ENCODE assay signal across 25 mouse cellular contexts in genomic region chr5:86227156-86227853, GRCm38 (mm10). TPM values are rescaled to one million over a fixed set of nuclear protein-coding genes. Genes with fewer than 3 reads are reported as not detected.
DNase-seq lines count a peak whose midpoint lies in the region; ATAC-seq and TF ChIP-seq lines count a peak whose summit lies in the region.
"Had no signal": no experiment of that assay in that cellular context is flagged by ENCODE, and none has a peak within 500 bp of the region (broad histone marks: within the 10 kb centered on the region; RNA-seq: fewer than 3 reads in every experiment).

No protein-coding gene starts in this region.

- peak; percentile 51 for DNase-seq in 3134 (ENCODE audit: extremely low read depth, insufficient read length, low spot score)
- DNase-seq in Muller cell, postnatal 12 days (ENCODE audit: inconsistent ontology term), result peak; percentile 41
- peak; percentile 0 for DNase-seq in forebrain, postnatal 0 days
- peak; percentile 89 for DNase-seq in lung, postnatal 0 days (ENCODE audit: low spot score)
- DNase-seq in liver, embryonic 11.5 days (ENCODE audit: low spot score), result no peak
- DNase-seq: adrenal gland, postnatal 14 days; cerebellum, adult 18-20 months; kidney, adult 8-10 months; kidney, postnatal 4 days; thymus, postnatal 4 days had no signal

- no peak overlapping the region for H3K4me2 ChIP-seq in forebrain, postnatal 0 days (ENCODE audit: low read depth)
- no peak overlapping the region for H3K4me2 ChIP-seq in lung, postnatal 0 days (replicated peaks; ENCODE audit: low read depth, low read length)
- no peak overlapping the region for H3K4me2 ChIP-seq in hindbrain, embryonic 13.5 days
- H3K4me2 ChIP-seq in kidney, embryonic 16.5 days (replicated peaks; ENCODE audit: low read depth, low read length), result no peak overlapping the region
- H3K4me2 ChIP-seq in liver, embryonic 11.5 days, result no peak overlapping the region
- H3K4me2 ChIP-seq: heart, embryonic 12.5 days; hindbrain, embryonic 15.5 days; limb, embryonic 15.5 days had no signal

- no peaks in the 10 kb centered on the region for H3K9me3 ChIP-seq in forebrain, postnatal 0 days (ENCODE audit: low read length)
- no peaks in the 10 kb centered on the region for H3K9me3 ChIP-seq in lung, postnatal 0 days (ENCODE audit: low read length)
- no peaks in the 10 kb centered on the region for H3K9me3 ChIP-seq in hindbrain, embryonic 13.5 days
- no peaks in the 10 kb centered on the region for H3K9me3 ChIP-seq in kidney, embryonic 16.5 days (ENCODE audit: low read length)
- H3K9me3 ChIP-seq in liver, embryonic 11.5 days (ENCODE audit: control insufficient read depth, low read length), result no peaks in the 10 kb centered on the region
- H3K9me3 ChIP-seq: embryonic facial prominence, embryonic 10.5 days; G1E; heart, embryonic 12.5 days; hindbrain, embryonic 15.5 days; limb, embryonic 15.5 days; midbrain, embryonic 10.5 days had no signal

- no peaks in the 10 kb centered on the region for H3K36me3 ChIP-seq in forebrain, postnatal 0 days (ENCODE audit: insufficient read depth)
- no peaks in the 10 kb centered on the region for H3K36me3 ChIP-seq in lung, postnatal 0 days (ENCODE audit: insufficient read depth, low read length)
- H3K36me3 ChIP-seq in hindbrain, embryonic 13.5 days, result no peaks in the 10 kb centered on the region
- H3K36me3 ChIP-seq in kidney, embryonic 16.5 days (ENCODE audit: insufficient read depth, low read length), result no peaks in the 10 kb centered on the region
- H3K36me3 ChIP-seq in liver, embryonic 11.5 days (ENCODE audit: control insufficient read depth, insufficient read depth, low read length), result no peaks in the 10 kb centered on the region
- H3K36me3 ChIP-seq: embryonic facial prominence, embryonic 10.5 days; G1E; heart, embryonic 12.5 days; hindbrain, embryonic 15.5 days; limb, embryonic 15.5 days; midbrain, embryonic 10.5 days had no signal

- H3K9ac ChIP-seq in forebrain, postnatal 0 days, result no peak overlapping the region
- H3K9ac ChIP-seq in lung, postnatal 0 days (replicated peaks; ENCODE audit: low read depth), result no peak overlapping the region
- H3K9ac ChIP-seq in hindbrain, embryonic 13.5 days, result no peak overlapping the region
- no peak overlapping the region for H3K9ac ChIP-seq in kidney, embryonic 16.5 days (replicated peaks; ENCODE audit: low read length)
- H3K9ac ChIP-seq in liver, embryonic 11.5 days (ENCODE audit: low read depth, low read length), result no peak overlapping the region
- H3K9ac ChIP-seq: heart, embryonic 12.5 days; hindbrain, embryonic 15.5 days; limb, embryonic 15.5 days had no signal

- H3K4me1 ChIP-seq in forebrain, postnatal 0 days (ENCODE audit: insufficient read depth), result no peaks in the 10 kb centered on the region
- no peaks in the 10 kb centered on the region for H3K4me1 ChIP-seq in lung, postnatal 0 days (ENCODE audit: insufficient read depth, low read depth, low read length)
- H3K4me1 ChIP-seq in hindbrain, embryonic 13.5 days (replicated peaks), result no peaks in the 10 kb centered on the region
- H3K4me1 ChIP-seq in kidney, embryonic 16.5 days (ENCODE audit: insufficient read depth, low read length), result no peaks in the 10 kb centered on the region
- H3K4me1 ChIP-seq in liver, embryonic 11.5 days (replicated peaks; ENCODE audit: control insufficient read depth, insufficient read depth, low read length), result no peaks in the 10 kb centered on the region
- H3K4me1 ChIP-seq: embryonic facial prominence, embryonic 10.5 days; heart, embryonic 12.5 days; hindbrain, embryonic 15.5 days; limb, embryonic 15.5 days; midbrain, embryonic 10.5 days had no signal

- no peaks in the 10 kb centered on the region for H3K27me3 ChIP-seq in forebrain, postnatal 0 days (ENCODE audit: insufficient read depth, low read length)
- no peaks in the 10 kb centered on the region for H3K27me3 ChIP-seq in lung, postnatal 0 days (replicated peaks; ENCODE audit: insufficient read depth, low read length)
- no peaks in the 10 kb centered on the region for H3K27me3 ChIP-seq in hindbrain, embryonic 13.5 days
- H3K27me3 ChIP-seq in kidney, embryonic 16.5 days (ENCODE audit: insufficient read depth, low read length), result no peaks in the 10 kb centered on the region
- no peaks in the 10 kb centered on the region for H3K27me3 ChIP-seq in liver, embryonic 11.5 days (replicated peaks; ENCODE audit: control insufficient read depth, insufficient read depth, low read length)
- H3K27me3 ChIP-seq: heart, embryonic 12.5 days; hindbrain, embryonic 15.5 days; limb, embryonic 15.5 days had no signal

- 0 out of 2 replicates have a peak, but pooled peaks have one; percentile 8 for ATAC-seq in forebrain, postnatal 0 days
- peak; percentile 100 for ATAC-seq in lung, postnatal 0 days
- no peak for ATAC-seq in hindbrain, embryonic 13.5 days (ENCODE audit: low FRiP score)
- no peak for ATAC-seq in kidney, embryonic 16.5 days (ENCODE audit: low FRiP score, low TSS enrichment)
- no peak for ATAC-seq in liver, embryonic 11.5 days (replicated peaks; ENCODE audit: low FRiP score)
- ATAC-seq: CD4-positive, CD25-positive, alpha-beta regulatory T cell, adult 4 months had no signal

- 68% methylated on average over 5 of the region's 5 CpGs for WGBS in forebrain, postnatal 0 days
- 66% methylated on average over 5 of the region's 5 CpGs for WGBS in lung, postnatal 0 days
- WGBS in hindbrain, embryonic 13.5 days, result 83% methylated on average over 5 of the region's 5 CpGs
- WGBS in kidney, embryonic 16.5 days, result 68% methylated on average over 5 of the region's 5 CpGs
- 75% methylated on average over 5 of the region's 5 CpGs for WGBS in liver, embryonic 11.5 days

- no peak overlapping the region for H3K27ac ChIP-seq in forebrain, postnatal 0 days (ENCODE audit: low read depth, low read length)
- H3K27ac ChIP-seq in lung, postnatal 0 days (ENCODE audit: low read length), result no peak overlapping the region
- no peak overlapping the region for H3K27ac ChIP-seq in hindbrain, embryonic 13.5 days
- no peak overlapping the region for H3K27ac ChIP-seq in kidney, embryonic 16.5 days (ENCODE audit: low read length)
- H3K27ac ChIP-seq in liver, embryonic 11.5 days (ENCODE audit: low read depth, low read length), result no peak overlapping the region
- H3K27ac ChIP-seq: embryonic facial prominence, embryonic 10.5 days; hindbrain, embryonic 15.5 days; limb, embryonic 15.5 days; midbrain, embryonic 10.5 days had no signal

- no peak overlapping the region for H3K4me3 ChIP-seq in forebrain, postnatal 0 days (ENCODE audit: low read depth, low read length)
- H3K4me3 ChIP-seq in lung, postnatal 0 days (ENCODE audit: low read depth, low read length), result no peak overlapping the region
- H3K4me3 ChIP-seq in hindbrain, embryonic 13.5 days, result no peak overlapping the region
- no peak overlapping the region for H3K4me3 ChIP-seq in kidney, embryonic 16.5 days (ENCODE audit: low read length)
- H3K4me3 ChIP-seq in liver, embryonic 11.5 days (ENCODE audit: low read depth, low read length), result no peak overlapping the region
- H3K4me3 ChIP-seq: embryonic facial prominence, embryonic 10.5 days; erythroblast, embryonic 14.5 days; heart, embryonic 12.5 days; hindbrain, embryonic 15.5 days; limb, embryonic 15.5 days; midbrain, embryonic 10.5 days had no signal

- peak; percentile 91 for TF ChIP-seq EP300 in lung, postnatal 0 days (IDR thresholded peaks at IDR 0.05)

- no peak for TF ChIP-seq CTCF in forebrain, postnatal 0 days (IDR thresholded peaks at IDR 0.05; ENCODE audit: low read depth)
- no peak for TF ChIP-seq CTCF in lung, postnatal 0 days (IDR thresholded peaks at IDR 0.05)

RNA-seq across cellular contexts. Expression of gene Gnrhr, which starts 29.6 kb away (rescaled TPM):
- not detected in 2 replicates for total RNA-seq in forebrain, postnatal 0 days (2014; rRNA removed)
- polyA plus RNA-seq in forebrain, postnatal 0 days (2015; fragmentation: Nextera tagmentation; extraction: Ambion mirVana), result not detected in 2 replicates
- 0.05 TPM in 1 of 2 replicates, not detected in the other for polyA plus RNA-seq in lung, postnatal 0 days (2015; fragmentation: Nextera tagmentation; extraction: Ambion mirVana)
- polyA plus RNA-seq in hindbrain, embryonic 13.5 days (2015; fragmentation: Nextera tagmentation; extraction: Ambion mirVana), result not detected in 2 replicates
- not detected in 2 replicates for polyA plus RNA-seq in kidney, embryonic 16.5 days (2015; fragmentation: Nextera tagmentation; extraction: Ambion mirVana)
- polyA plus RNA-seq in liver, embryonic 11.5 days (2014; fragmentation: Nextera tagmentation; extraction: Ambion mirVana), result not detected in 2 replicates
- total RNA-seq: gastrocnemius, postnatal 4 days; layer of hippocampus, postnatal 14 days; left cerebral cortex, postnatal 14 days; monocyte, adult 5-6 weeks had no signal
- polyA plus RNA-seq: CD4-positive, CD25-positive, alpha-beta regulatory T cell, adult 4 months; embryonic facial prominence, embryonic 10.5 days; erythroblast, embryonic 14.5 days; G1E; heart, embryonic 12.5 days; limb, embryonic 15.5 days; neural tube, embryonic 14.5 days had no signal

RNA-seq across cellular contexts. Expression of gene Uba6, which starts 54.7 kb away (rescaled TPM):
- total RNA-seq in forebrain, postnatal 0 days (2014; rRNA removed), result 16.5 and 18.7 TPM in 2 replicates
- 5.1 and 6.7 TPM in 2 replicates for polyA plus RNA-seq in forebrain, postnatal 0 days (2015; fragmentation: Nextera tagmentation; extraction: Ambion mirVana)
- polyA plus RNA-seq in lung, postnatal 0 days (2015; fragmentation: Nextera tagmentation; extraction: Ambion mirVana), result 3.9 and 4.7 TPM in 2 replicates
- polyA plus RNA-seq in hindbrain, embryonic 13.5 days (2015; fragmentation: Nextera tagmentation; extraction: Ambion mirVana), result 13.6 and 14.1 TPM in 2 replicates
- polyA plus RNA-seq in kidney, embryonic 16.5 days (2015; fragmentation: Nextera tagmentation; extraction: Ambion mirVana), result 13.2 and 13.6 TPM in 2 replicates
- polyA plus RNA-seq in liver, embryonic 11.5 days (2014; fragmentation: Nextera tagmentation; extraction: Ambion mirVana), result 14.7 and 16.0 TPM in 2 replicates

Comparison
In these comparisons a context has a peak if more than half of its experiments do, and no peak if none do; other contexts are left out.
1. ATAC-seq: peak in forebrain, postnatal 0 days (single experiment) and lung, postnatal 0 days (single experiment); none in hindbrain, embryonic 13.5 days (single experiment), kidney, embryonic 16.5 days (single experiment) and liver, embryonic 11.5 days (single experiment).